Mouse (Mus musculus): ENCODE data around the gene Cd8b1.
"Not testable (repeated sequence)": the region's sequence is repeated elsewhere in the genome, so short reads cannot be mapped to it uniquely, and the experiment has no call there.

Gene Cd8b1

GRCm38 (mm10) chr6:71322491-71322921, at the start of gene Cd8b1:
Cd8b1 (plus strand) TSS chr6:71322788.
- no peak for DNase-seq (ENCODE audit: extremely low spot score, low spot score)

DNA sequence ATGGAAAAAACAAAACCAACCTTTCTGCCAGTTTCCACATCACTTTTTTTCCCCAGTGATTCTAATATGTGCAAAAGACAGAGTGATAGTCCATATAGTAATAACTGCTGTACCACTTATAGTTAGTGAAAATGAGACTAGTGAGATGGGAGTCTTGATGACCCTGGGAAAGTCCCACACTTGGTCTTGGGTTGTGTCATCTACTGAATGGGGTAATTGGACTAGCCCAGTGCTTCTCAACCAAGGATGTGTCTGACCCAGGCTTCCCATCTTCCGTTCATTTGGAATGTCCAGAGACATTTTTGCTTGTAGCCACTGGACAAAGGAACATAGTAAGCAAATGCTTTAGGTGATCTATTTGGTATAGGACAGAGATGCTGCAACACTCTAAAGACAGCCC, 48.9 kb upstream of the Cd8b1 start:
- no peak for DNase-seq (ENCODE audit: extremely low spot score, low spot score)

- no peak for DNase-seq (ENCODE audit: extremely low spot score, low spot score)
Observed at GRCm38 (mm10) chr6:71274621-71275020, 48.0 kb upstream of the Cd8b1 start.

GRCm38 (mm10) chr6:71279418-71279817, 43.2 kb upstream of the Cd8b1 start:
- DNase-seq (ENCODE audit: extremely low spot score, low spot score), result no peak

- DNase-seq (ENCODE audit: extremely low spot score, low spot score), result no peak
Observed at GRCm38 (mm10) chr6:71293509-71293908, 29.1 kb upstream of the Cd8b1 start.

DNA sequence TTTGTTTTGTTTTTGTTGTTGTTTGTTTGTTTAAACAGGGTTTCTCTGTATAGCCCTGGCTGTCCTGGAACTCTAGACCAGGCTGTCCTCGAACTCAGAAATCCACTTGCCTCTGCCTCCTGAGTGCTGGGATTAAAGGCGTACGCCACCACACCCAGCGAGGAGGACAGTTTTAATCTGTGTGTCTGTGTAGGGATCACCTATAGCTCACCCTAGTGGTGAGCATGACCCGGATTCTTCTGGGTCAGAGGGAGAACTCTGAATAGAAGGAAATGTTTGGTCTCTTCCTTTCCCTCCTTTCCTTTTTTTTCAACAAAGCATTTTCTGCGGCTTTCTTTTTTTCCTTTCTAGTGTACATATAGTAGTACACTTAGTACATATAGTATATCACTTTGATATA, 27.3 kb upstream of the Cd8b1 start:
- DNase-seq (ENCODE audit: extremely low spot score, low spot score), result no peak

GRCm38 (mm10) chr6:71298051-71298450, 24.5 kb upstream of the Cd8b1 start:
- DNase-seq (ENCODE audit: extremely low spot score, low spot score), result no peak

- peak; percentile 48 for DNase-seq (ENCODE audit: extremely low spot score, low spot score)
Observed at GRCm38 (mm10) chr6:71298751-71299150, 23.8 kb upstream of the Cd8b1 start.

GRCm38 (mm10) chr6:71302097-71302731, 20.4 kb upstream of the Cd8b1 start:
- no peak for DNase-seq (ENCODE audit: extremely low spot score, low spot score)

- DNase-seq (ENCODE audit: extremely low spot score, low spot score), result no peak
Observed at GRCm38 (mm10) chr6:71307486-71307885, 15.1 kb upstream of the Cd8b1 start.

DNA sequence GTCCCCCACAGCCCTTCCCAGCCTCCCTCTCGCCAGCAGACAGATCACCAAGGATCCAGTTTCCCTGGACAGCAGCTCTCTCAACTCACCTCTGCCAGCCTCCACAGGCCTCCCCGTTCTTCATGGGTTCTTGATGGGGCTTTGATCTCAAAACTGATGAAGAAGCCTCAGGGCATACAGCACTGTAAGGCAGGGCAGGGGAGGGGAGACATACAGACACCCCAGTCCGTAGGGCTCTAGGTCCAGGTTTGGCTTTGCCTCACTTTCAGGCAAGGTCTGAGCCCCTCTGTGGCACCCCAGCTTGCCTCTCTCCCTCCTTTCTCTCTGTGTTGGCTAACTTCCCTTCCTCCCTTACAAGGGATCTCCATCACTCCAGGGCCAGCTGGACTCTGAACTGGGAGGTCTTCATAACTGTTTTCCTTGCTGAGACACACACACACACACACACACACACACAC, 733 bp upstream of the Cd8b1 start, which contains the start of gene Smyd1:
Smyd1 (minus strand) TSS at position 408 of the 458 bp plus-strand sequence.
- DNase-seq (ENCODE audit: extremely low spot score, low spot score), result no peak

GRCm38 (mm10) chr6:71324816-71325215, 2.2 kb downstream of the Cd8b1 start:
- no peak for DNase-seq (ENCODE audit: extremely low spot score, low spot score)

- DNase-seq (ENCODE audit: extremely low spot score, low spot score), result no peak
Observed at GRCm38 (mm10) chr6:71329881-71330280, 7.3 kb downstream of the Cd8b1 start.

- no peak for DNase-seq (ENCODE audit: extremely low spot score, low spot score)
Observed at GRCm38 (mm10) chr6:71330486-71330885, 7.9 kb downstream of the Cd8b1 start.

DNA sequence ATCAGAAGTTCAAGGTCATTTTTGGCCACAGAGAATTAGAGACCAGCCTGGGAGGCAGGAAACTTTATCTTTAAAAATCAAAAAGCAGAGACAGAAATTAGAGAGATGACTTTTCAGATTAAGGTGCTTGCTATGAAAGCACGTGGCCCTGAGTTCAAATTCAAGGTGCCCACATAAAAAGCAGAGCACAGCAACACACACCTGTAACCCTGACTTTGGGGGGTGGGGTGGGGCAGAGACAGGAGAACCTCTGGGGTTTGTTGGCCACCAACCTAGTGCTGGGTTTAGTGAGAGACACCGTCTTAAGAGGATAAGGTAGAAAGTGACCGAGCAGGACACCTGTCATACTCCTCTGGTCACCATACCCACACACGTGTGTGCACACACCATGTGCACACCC, 8.9 kb downstream of the Cd8b1 start:
- DNase-seq (ENCODE audit: extremely low spot score, low spot score), result not testable (repeated sequence)

DNA sequence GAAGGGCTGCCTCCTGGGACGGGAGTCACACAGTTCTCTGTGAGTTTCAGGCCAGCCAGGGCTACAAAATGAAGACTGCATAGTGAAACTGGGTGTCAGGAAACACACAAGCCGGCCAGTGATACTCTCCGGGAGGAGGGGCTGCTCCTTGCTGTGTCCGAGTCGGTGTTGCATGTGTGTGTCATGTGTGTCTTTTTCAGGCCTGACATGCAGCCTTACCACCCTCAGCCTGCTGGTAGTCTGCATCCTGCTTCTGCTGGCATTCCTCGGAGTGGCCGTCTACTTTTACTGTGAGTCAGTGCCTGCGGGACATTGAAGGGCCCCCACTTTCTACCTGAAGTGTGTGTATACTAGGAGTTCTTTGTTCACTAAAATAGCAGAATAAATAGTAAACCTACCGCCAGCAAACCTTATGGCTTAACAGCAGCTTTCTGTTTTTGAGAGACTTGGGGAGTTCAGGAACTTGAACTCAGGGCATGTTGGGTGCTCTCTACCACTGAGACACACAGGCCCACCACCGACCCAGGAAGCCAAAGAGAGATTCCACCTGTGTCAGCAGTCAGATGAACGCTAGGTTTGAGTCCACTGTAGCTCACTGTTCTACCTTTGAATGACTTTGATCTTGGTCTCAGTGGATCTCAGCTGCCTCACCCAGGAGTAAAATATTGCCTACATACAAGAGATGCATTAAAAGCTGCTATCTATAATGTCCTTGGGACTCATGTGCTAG, 9.8 kb downstream of the Cd8b1 start:
- DNase-seq (ENCODE audit: extremely low spot score, low spot score), result no peak

- DNase-seq (ENCODE audit: extremely low spot score, low spot score), result no peak
Observed at GRCm38 (mm10) chr6:71333031-71333430, 10.4 kb downstream of the Cd8b1 start.

- no peak for DNase-seq (ENCODE audit: extremely low spot score, low spot score)
Observed at GRCm38 (mm10) chr6:71333578-71334273, 11.1 kb downstream of the Cd8b1 start.

GRCm38 (mm10) chr6:71337666-71338065, 15.1 kb downstream of the Cd8b1 start:
- DNase-seq (ENCODE audit: extremely low spot score, low spot score), result no peak

GRCm38 (mm10) chr6:71338941-71339340, 16.4 kb downstream of the Cd8b1 start:
- no peak for DNase-seq (ENCODE audit: extremely low spot score, low spot score)

GRCm38 (mm10) chr6:71339351-71339750, 16.8 kb downstream of the Cd8b1 start:
- no peak for DNase-seq (ENCODE audit: extremely low spot score, low spot score)

- no peak for DNase-seq (ENCODE audit: extremely low spot score, low spot score)
Observed at GRCm38 (mm10) chr6:71341179-71341578, 18.6 kb downstream of the Cd8b1 start.
